Mouse (Mus musculus) naive thymus-derived CD4-positive, alpha-beta T cell, adult 2 months (primary cell): ENCODE results near the gene Ppp1r26.

Experiments
- DNase-seq: peaks from one replicate; pipeline ENCODE4 v3.0.0-alpha.2; 2011; ENCODE audit warnings: low read depth

Ppp1r26 gene

GRCm38 (mm10) chr2:28446515-28447314, at the start of gene Ppp1r26:
Gene Ppp1r26 (plus strand): TSS chr2:28446800.
- DNase-seq, result no peak

- no peak for DNase-seq
Measured at GRCm38 (mm10) chr2:28396928-28397327, 49.7 kb upstream of the Ppp1r26 start.

GRCm38 (mm10) chr2:28397417-28398119, 49.0 kb upstream of the Ppp1r26 start:
- DNase-seq, result no peak

- no peak for DNase-seq
Measured at GRCm38 (mm10) chr2:28401647-28402046, 45.0 kb upstream of the Ppp1r26 start.

GRCm38 (mm10) chr2:28402128-28402527, 44.5 kb upstream of the Ppp1r26 start:
- no peak for DNase-seq

- DNase-seq, result no peak
Measured at GRCm38 (mm10) chr2:28407796-28408195, 38.8 kb upstream of the Ppp1r26 start.

GRCm38 (mm10) chr2:28409144-28409543, 37.5 kb upstream of the Ppp1r26 start:
- no peak for DNase-seq

- DNase-seq, result no peak
Measured at GRCm38 (mm10) chr2:28409566-28409965, 37.0 kb upstream of the Ppp1r26 start.

- no peak for DNase-seq
Measured at GRCm38 (mm10) chr2:28412936-28413335, 33.7 kb upstream of the Ppp1r26 start.

GRCm38 (mm10) chr2:28414116-28414756, 32.4 kb upstream of the Ppp1r26 start:
- DNase-seq, result no peak

GRCm38 (mm10) chr2:28414757-28415137, 31.9 kb upstream of the Ppp1r26 start:
- no peak for DNase-seq

- DNase-seq, result no peak
Measured at GRCm38 (mm10) chr2:28415387-28416024, 31.1 kb upstream of the Ppp1r26 start.

- DNase-seq, result no peak
Measured at GRCm38 (mm10) chr2:28416511-28416910, 30.1 kb upstream of the Ppp1r26 start.

- peak; percentile 70 for DNase-seq
Measured at GRCm38 (mm10) chr2:28418034-28418433, 28.6 kb upstream of the Ppp1r26 start.

GRCm38 (mm10) chr2:28419898-28420297, 26.7 kb upstream of the Ppp1r26 start:
- DNase-seq, result peak; percentile 54

- peak; percentile 60 for DNase-seq
Measured at GRCm38 (mm10) chr2:28423167-28423566, 23.4 kb upstream of the Ppp1r26 start.

GRCm38 (mm10) chr2:28427226-28427625, 19.4 kb upstream of the Ppp1r26 start:
- no peak for DNase-seq

- DNase-seq, result no peak
Measured at GRCm38 (mm10) chr2:28430846-28431245, 15.8 kb upstream of the Ppp1r26 start.

GRCm38 (mm10) chr2:28432811-28433210, 13.8 kb upstream of the Ppp1r26 start:
- DNase-seq, result no peak

GRCm38 (mm10) chr2:28433512-28433911, 13.1 kb upstream of the Ppp1r26 start:
- DNase-seq, result no peak

GRCm38 (mm10) chr2:28435401-28435800, 11.2 kb upstream of the Ppp1r26 start:
- no peak for DNase-seq

- no peak for DNase-seq
Measured at GRCm38 (mm10) chr2:28440842-28441241, 5.8 kb upstream of the Ppp1r26 start.
